Mouse (Mus musculus): ENCODE measurements around the gene Gm44503.

Gene Gm44503

GRCm38 (mm10) chr9:72958521-72959450, at the start of gene Gm44503, which contains the start of gene Dyx1c1:
Gene Gm44503, plus strand, starts transcription at chr9:72958852.
Gene Dyx1c1, plus strand, starts transcription at chr9:72958785.
- DNase-seq (ENCODE audit: low spot score in 2 of 2) = peak; percentile 73 to 75

DNA sequence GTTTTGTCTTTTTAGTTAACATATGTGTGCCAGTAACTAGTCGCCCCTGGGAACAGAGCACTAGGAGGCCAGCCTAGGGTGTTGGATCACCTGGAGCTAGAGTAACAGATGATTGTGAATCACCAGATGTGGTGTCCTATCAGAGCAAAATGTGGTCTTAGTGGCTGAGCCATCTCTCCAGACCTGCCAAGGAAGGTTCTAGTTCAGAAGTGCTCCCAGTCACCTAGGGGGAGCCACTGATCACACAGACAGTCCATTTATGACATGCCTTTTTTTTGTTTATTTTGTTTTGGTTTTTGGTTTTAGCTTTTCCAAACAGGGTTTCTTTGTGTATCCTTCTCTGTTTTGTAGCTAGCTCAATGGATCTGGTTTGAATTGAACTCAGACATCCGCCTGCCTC, 47.3 kb upstream of the Gm44503 start:
- no peak for DNase-seq (ENCODE audit: low spot score in 2 of 2)

DNA sequence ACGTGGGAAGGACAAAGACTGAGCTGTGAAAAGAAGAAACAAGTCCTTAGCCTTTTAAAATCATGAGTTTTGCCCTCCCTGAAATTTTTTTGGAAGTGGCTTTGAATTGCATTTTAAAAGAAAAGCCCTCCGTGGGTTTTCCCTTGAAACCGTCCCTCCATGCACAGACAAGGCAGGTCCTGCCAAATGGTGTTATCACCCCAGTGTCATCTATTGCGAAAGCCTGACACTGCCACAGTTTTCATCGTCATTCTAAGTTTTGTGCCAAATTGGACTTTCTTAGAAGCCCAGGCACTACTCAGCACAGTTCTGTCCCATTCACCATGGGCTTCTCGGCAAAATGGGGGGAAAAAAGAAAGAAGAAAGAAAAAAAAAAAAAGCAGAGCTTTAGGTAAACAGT, 45.1 kb upstream of the Gm44503 start:
- DNase-seq (ENCODE audit: low spot score in 2 of 2) = no peak

DNA sequence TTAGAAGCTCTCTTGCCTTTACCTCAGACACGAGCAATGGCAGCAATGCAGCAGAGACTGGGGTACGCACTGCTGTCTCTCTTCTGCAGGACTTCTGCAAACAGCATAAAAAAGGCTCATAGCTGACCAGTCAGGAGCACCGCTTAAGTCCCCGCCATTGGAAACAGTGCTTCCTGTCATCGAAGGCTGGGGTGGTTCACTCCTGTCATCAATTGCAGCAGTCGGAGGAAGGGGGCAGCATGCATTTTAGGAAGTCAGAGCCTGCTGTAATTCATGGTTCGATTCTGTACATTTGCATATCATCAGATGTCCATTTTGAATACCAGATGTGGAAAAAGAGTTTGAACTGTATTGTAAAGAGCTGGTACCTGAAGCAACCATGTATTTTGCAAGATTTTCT, 42.9 kb upstream of the Gm44503 start:
- no peak for DNase-seq (ENCODE audit: low spot score in 2 of 2)

DNA sequence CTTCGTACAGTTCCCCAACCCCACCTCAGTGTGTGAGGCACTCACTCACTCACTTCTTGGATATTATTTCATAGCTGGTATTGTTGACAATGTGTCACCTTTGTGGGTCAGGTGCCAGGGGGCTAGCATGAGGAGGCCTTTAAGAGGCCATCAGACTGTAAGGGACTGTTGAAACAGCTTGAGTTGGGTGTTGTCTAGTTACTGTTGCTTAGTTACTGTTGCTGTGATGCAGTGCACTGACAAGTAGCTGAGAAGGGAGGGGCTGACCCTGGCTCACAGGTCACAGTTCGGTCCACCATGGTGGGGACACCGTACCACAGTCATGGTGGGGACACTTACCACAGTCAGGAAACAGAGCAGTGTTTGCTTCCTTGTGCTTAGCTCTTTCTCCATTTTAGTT, 35.6 kb upstream of the Gm44503 start:
- DNase-seq (ENCODE audit: low spot score in 2 of 2) = no peak

GRCm38 (mm10) chr9:72925021-72925934, 33.4 kb upstream of the Gm44503 start, which contains the start of gene Pygo1:
Gene Pygo1, plus strand, starts transcription at chr9:72925645.
- peak; percentile 32 to 40 for DNase-seq (ENCODE audit: low spot score in 2 of 2)

DNA sequence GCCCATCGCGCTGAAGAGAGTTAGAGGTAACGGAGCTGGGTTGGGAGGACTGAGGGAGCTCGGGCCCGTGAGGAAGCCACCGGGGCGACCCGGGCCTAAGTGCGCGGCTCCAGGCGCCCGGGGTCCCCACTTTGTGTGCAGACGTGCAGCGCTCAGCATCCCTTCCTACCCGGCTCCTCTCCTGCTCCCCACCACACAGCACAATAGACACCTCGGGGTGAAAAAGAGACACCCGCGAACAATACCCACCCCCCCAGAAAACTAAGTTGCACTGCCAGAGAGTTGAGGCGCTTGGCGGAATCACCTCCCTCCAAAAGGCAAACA, 32.8 kb upstream of the Gm44503 start:
- DNase-seq (ENCODE audit: low spot score in 2 of 2) = peak in 1 of 2 experiments; percentile 56

- DNase-seq (ENCODE audit: low spot score in 2 of 2) = peak; percentile 76 to 83
Measured at GRCm38 (mm10) chr9:72931166-72931790, 27.4 kb upstream of the Gm44503 start.

- no peak for DNase-seq (ENCODE audit: low spot score in 2 of 2)
Measured at GRCm38 (mm10) chr9:72935309-72935708, 23.3 kb upstream of the Gm44503 start.

- DNase-seq (ENCODE audit: low spot score in 2 of 2) = no peak
Measured at GRCm38 (mm10) chr9:72936301-72936700, 22.4 kb upstream of the Gm44503 start.

DNA sequence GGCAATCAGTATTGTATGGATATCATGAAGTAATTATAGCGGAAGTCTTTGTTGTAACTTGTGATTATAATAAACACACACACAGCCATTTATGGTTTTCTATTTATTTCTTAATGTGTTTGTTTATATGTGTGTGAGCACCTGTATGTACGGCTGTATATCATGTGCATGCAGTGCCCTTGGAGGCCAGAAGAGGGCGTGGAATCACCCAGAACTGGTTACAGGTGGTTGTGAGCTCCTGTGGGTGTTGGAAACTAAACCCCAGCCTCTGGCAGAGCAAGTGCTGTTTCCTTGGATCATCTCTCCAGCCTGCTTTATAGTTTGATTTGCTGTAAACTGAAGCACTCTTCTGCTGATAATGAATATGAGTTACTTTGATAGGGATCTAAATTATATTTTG, 15.2 kb upstream of the Gm44503 start:
- no peak for DNase-seq (ENCODE audit: low spot score in 2 of 2)

GRCm38 (mm10) chr9:72944286-72944685, 14.4 kb upstream of the Gm44503 start:
- no peak for DNase-seq (ENCODE audit: low spot score in 2 of 2)

GRCm38 (mm10) chr9:72947010-72947409, 11.6 kb upstream of the Gm44503 start:
- DNase-seq (ENCODE audit: low spot score in 2 of 2) = no peak

GRCm38 (mm10) chr9:72949572-72949971, 9.1 kb upstream of the Gm44503 start:
- no peak for DNase-seq (ENCODE audit: low spot score in 2 of 2)

DNA sequence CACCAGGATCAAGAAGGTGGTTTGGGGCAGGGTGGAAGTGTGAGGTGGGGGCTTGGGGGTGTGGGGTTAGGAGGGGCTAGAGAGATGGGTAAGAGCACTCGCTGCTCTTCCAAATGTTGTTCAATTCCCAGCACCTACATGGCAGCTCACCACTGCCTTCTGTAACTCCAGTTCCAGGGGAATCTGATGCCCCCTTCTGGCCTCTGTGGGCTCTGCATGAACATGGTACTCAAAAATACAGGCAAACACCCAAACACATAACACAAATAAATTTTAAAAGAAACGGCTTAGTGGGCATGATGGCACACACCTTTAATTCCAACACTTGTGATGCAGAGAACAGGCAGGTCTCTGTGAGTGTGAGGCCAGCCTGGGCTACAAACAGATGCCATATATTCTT, 3.9 kb upstream of the Gm44503 start:
- no peak for DNase-seq (ENCODE audit: low spot score in 2 of 2)

GRCm38 (mm10) chr9:72955546-72955945, 3.1 kb upstream of the Gm44503 start:
- DNase-seq (ENCODE audit: low spot score in 2 of 2) = peak; percentile 48 to 65

DNA sequence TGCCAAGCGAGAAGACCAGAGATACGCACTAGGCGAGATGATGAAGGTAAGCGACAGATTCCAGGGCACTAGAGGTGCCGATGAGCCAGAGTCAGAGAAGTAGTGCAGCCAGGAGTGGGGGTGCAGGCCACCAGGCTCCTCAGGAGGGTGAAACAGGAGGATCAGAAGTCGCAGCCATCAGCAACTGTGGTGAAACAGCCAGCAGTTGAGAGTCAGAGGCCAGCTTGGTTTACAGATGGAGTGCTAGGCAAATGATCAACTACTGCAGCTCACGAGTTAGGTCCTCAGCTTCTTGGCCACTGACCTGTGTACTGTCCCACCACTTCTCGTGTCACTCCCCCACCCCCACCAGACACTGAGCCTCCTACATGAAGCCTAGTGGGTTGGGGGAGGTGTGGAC, 2.7 kb downstream of the Gm44503 start:
- DNase-seq (ENCODE audit: low spot score in 2 of 2) = no peak

DNA sequence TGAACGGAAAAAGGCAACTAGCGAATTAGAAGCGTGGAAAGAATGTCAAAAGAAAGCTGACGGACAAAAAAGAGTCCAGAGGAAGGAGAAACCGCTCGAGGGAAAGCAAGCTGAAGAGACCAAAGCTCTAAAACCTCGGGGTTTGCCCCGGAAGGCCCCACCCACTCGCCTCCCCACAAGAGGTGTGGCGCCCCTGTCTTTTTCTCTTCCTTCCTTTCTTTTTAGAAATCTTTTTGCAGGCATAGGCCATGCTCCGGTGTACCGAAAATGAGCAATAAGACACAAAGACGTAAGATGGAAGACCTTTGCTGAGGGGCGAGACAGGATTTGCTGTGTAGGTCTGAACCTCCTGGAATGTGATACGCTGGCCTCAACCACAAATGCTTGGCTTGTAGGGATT, 3.3 kb downstream of the Gm44503 start:
- DNase-seq (ENCODE audit: low spot score in 2 of 2) = no peak

DNA sequence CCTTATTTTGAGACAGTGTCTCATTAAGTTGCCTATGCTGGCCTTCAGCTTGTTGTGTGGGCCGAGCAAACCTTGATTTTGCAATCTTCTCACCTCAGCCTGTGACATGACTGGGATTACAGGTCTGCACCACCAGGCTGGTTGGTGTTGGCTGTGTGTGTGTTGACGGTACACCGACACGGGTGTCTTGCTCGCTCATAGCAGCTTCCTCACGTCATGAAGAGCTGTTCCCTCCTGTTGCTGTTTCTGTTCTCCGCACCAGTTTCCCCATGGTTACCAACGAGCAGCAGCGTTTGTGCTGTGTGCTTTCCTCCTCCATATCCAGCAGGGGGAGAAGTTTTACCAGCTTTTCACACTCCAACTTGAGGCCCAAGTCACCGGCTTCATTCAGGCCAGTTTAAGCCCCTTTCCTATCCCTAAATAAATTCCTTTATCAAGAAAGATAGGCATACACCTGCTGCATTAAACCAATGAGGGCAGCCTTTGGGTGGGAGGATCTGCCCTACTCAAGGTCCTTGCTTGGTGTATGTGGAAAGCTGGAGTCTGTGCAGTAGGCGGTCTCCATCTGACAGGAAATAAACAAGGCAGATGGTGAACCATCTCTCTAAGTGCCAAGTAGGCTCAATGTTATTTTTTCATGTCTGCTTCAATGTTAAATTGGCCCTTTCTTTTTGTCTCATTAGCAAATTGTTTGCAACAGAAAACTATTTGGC, 9.9 kb downstream of the Gm44503 start:
- DNase-seq (ENCODE audit: low spot score in 2 of 2) = peak; percentile 76 to 84

GRCm38 (mm10) chr9:72969874-72970273, 11.2 kb downstream of the Gm44503 start:
- no peak for DNase-seq (ENCODE audit: low spot score in 2 of 2)

- no peak for DNase-seq (ENCODE audit: low spot score in 2 of 2)
Measured at GRCm38 (mm10) chr9:72972435-72972834, 13.8 kb downstream of the Gm44503 start.
